Mouse (Mus musculus) B cell, adult 2 months (primary cell): ENCODE data around the gene Gm48551.

Experiments
- DNase-seq, 2 experiments: peaks; one replicate each; pipeline ENCODE4 v3.0.0; 2022

The Gm48551 gene

GRCm38 (mm10) chr10:81383802-81384604 is at the start of gene Gm48551, which contains the start of gene Dohh:
Gm48551 (plus strand) TSS chr10:81384466.
Dohh (plus strand) TSS chr10:81384428.
- DNase-seq = peak; percentile 96 to 98

GRCm38 (mm10) chr10:81335393-81336340 is 48.6 kb upstream of the Gm48551 start:
- no peak for DNase-seq

GRCm38 (mm10) chr10:81336558-81336957 is 47.7 kb upstream of the Gm48551 start:
- no peak for DNase-seq

- DNase-seq = no peak
These were observed 43.5 kb upstream of the Gm48551 start for GRCm38 (mm10) chr10:81340551-81341332.

- peak; percentile 87 to 88 for DNase-seq
These were observed 42.8 kb upstream of the Gm48551 start for GRCm38 (mm10) chr10:81341333-81341949.

GRCm38 (mm10) chr10:81342686-81343505 is 41.4 kb upstream of the Gm48551 start, which contains the start of gene Gipc3:
Gipc3 (minus strand) TSS chr10:81343266.
- peak; percentile 40 to 51 for DNase-seq

GRCm38 (mm10) chr10:81344421-81345161 is 39.7 kb upstream of the Gm48551 start:
- peak; percentile 55 to 59 for DNase-seq

GRCm38 (mm10) chr10:81345162-81345534 is 39.1 kb upstream of the Gm48551 start:
- DNase-seq = no peak

GRCm38 (mm10) chr10:81346453-81347067 is 37.7 kb upstream of the Gm48551 start:
- peak; percentile 73 to 74 for DNase-seq

- peak; percentile 30 to 35 for DNase-seq
These were observed 35.1 kb upstream of the Gm48551 start for GRCm38 (mm10) chr10:81349146-81349545.

GRCm38 (mm10) chr10:81349961-81350350 is 34.3 kb upstream of the Gm48551 start:
- peak in 1 of 2 experiments; percentile 26 for DNase-seq

- peak; percentile 97 to 98 for DNase-seq
These were observed 33.8 kb upstream of the Gm48551 start, which contains the start of gene Hmg20b for GRCm38 (mm10) chr10:81350351-81351063. Hmg20b (minus strand) TSS chr10:81350480.

- DNase-seq = peak; percentile 36 to 47
These were observed 32.5 kb upstream of the Gm48551 start for GRCm38 (mm10) chr10:81351678-81352291.

- DNase-seq = no peak
These were observed 29.4 kb upstream of the Gm48551 start for GRCm38 (mm10) chr10:81354738-81355477.

- no peak for DNase-seq
These were observed 28.7 kb upstream of the Gm48551 start for GRCm38 (mm10) chr10:81355533-81355932.

GRCm38 (mm10) chr10:81356352-81356990 is 27.8 kb upstream of the Gm48551 start:
- peak; percentile 73 to 79 for DNase-seq
